Mouse (Mus musculus) heart, adult 2 months (tissue): ENCODE data around the gene Pi4k2a.

Source experiments
- CTCF ChIP-seq: fragments of 200-600 bp; IDR thresholded peaks from 2 replicates; pipeline ENCODE4 v1.8.1; 2022; ENCODE audit warnings: antibody characterized with exemption, mild to moderate bottlenecking, moderate library complexity
- POLR2A ChIP-seq: fragments of 200-500 bp; IDR thresholded peaks from 2 replicates; pipeline ENCODE4 v1.6.1; 2011; ENCODE audit warnings: mild to moderate bottlenecking, low read depth, low read length, control low read depth; ENCODE audit not compliant: insufficient read depth

DNA sequence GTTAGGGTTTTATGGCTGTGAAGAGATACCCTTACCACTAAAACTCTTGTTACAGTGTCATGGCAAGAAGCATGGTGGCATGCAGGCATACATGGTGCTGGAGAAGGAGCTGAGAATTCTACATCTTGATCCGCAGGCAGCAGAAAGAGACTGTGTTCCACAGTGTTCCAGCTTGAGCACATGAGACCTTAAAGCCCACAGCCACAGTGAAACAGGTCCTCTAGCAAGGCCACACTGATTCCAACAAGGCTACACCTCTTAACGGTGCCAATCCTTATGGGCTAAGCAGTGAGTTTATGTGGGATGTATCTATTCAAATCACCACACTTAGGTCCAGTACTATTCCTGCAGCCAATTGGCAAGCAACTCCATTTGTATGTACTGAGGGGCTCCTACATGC, 55.5 kb downstream of the Pi4k2a start:
- no peak for TF ChIP-seq POLR2A
- TF ChIP-seq CTCF, result no peak
